Mouse (Mus musculus): ENCODE results near the gene Abcd1. TPM values are rescaled to one million over a fixed set of nuclear protein-coding genes. Genes with fewer than 3 reads are reported as not detected.

Abcd1 gene
- polyA plus RNA-seq (2015; fragmentation: Nextera tagmentation; extraction: Ambion mirVana) = 12.8 and 13.5 TPM in 2 replicates

GRCm38 (mm10) chrX:73716109-73716661, at the start of gene Abcd1, which contains the start of gene Bcap31:
Gene Abcd1, plus strand, starts transcription at chrX:73716597.
Gene Bcap31, minus strand, starts transcription at chrX:73716175.
- Histone ChIP-seq H3K4me3 (peak within 1 kb of the TSS; percentile 57), H3K9ac (peak within 1 kb of the TSS; percentile 53), H3K27me3 (replicated peaks) (no peaks in the 10 kb centered on the region), H3K27ac (peak within 1 kb of the TSS; percentile 82), H3K4me1 (peaks cover 32% of the 10 kb centered on the region), H3K36me3 (replicated peaks) (no peaks in the 10 kb centered on the region), H3K9me3 (no peaks in the 10 kb centered on the region), H3K4me2 (peak within 1 kb of the TSS; percentile 63)
- ATAC-seq (replicated peaks) = peak; percentile 94
- 26% methylated on average over 45 of the region's 45 CpGs for WGBS

- Histone ChIP-seq H3K9ac (no peak overlapping the region), H3K9me3 (no peaks in the 10 kb centered on the region), H3K4me2 (no peak overlapping the region), H3K27ac (no peak overlapping the region), H3K4me3 (no peak overlapping the region), H3K27me3 (replicated peaks) (no peaks in the 10 kb centered on the region), H3K36me3 (replicated peaks) (no peaks in the 10 kb centered on the region), H3K4me1 (peaks cover 21% of the 10 kb centered on the region)
- 46% methylated on average over 4 of the region's 4 CpGs for WGBS
- ATAC-seq (replicated peaks) = peak; percentile 51
These were observed 44.4 kb upstream of the Abcd1 start for GRCm38 (mm10) chrX:73672031-73672431.

GRCm38 (mm10) chrX:73672879-73673618, 43.3 kb upstream of the Abcd1 start, which contains the start of gene Slc6a8:
Gene Slc6a8, plus strand, starts transcription at chrX:73673150.
- Histone ChIP-seq H3K4me2 (peak within 1 kb of the TSS; percentile 71), H3K9me3 (no peaks in the 10 kb centered on the region), H3K36me3 (replicated peaks) (no peaks in the 10 kb centered on the region), H3K27ac (peak within 1 kb of the TSS; percentile 71), H3K9ac (peak within 1 kb of the TSS; percentile 67), H3K4me1 (peaks cover 21% of the 10 kb centered on the region), H3K4me3 (peak within 1 kb of the TSS; percentile 66), H3K27me3 (replicated peaks) (no peaks in the 10 kb centered on the region)
- ATAC-seq (replicated peaks) = peak; percentile 79
- WGBS = 16% methylated on average over 29 of the region's 72 CpGs

GRCm38 (mm10) chrX:73673619-73673967, 42.8 kb upstream of the Abcd1 start:
- H3K4me1 ChIP-seq = peaks cover 21% of the 10 kb centered on the region
- H3K36me3 ChIP-seq (replicated peaks) = no peaks in the 10 kb centered on the region
- H3K4me3 ChIP-seq = peak overlapping the region; percentile 66
- peak overlapping the region; percentile 71 for H3K27ac ChIP-seq
- peak; percentile 39 for ATAC-seq (replicated peaks)
- peak overlapping the region; percentile 67 for H3K9ac ChIP-seq
- peak overlapping the region; percentile 71 for H3K4me2 ChIP-seq
- WGBS = 24% methylated on average over 27 of the region's 42 CpGs
- H3K27me3 ChIP-seq (replicated peaks) = no peaks in the 10 kb centered on the region
- no peaks in the 10 kb centered on the region for H3K9me3 ChIP-seq

GRCm38 (mm10) chrX:73673968-73674661, 42.3 kb upstream of the Abcd1 start:
- ATAC-seq (replicated peaks) = peak; percentile 55
- H3K9ac ChIP-seq = peak overlapping the region; percentile 67
- H3K4me3 ChIP-seq = peak overlapping the region; percentile 66
- 29% methylated on average over 20 of the region's 20 CpGs for WGBS
- H3K36me3 ChIP-seq (replicated peaks) = no peaks in the 10 kb centered on the region
- peaks cover 21% of the 10 kb centered on the region for H3K4me1 ChIP-seq
- peak overlapping the region; percentile 71 for H3K4me2 ChIP-seq
- no peaks in the 10 kb centered on the region for H3K27me3 ChIP-seq (replicated peaks)
- H3K27ac ChIP-seq = peak overlapping the region; percentile 71; the same call in 1 of the 2 replicates
- no peaks in the 10 kb centered on the region for H3K9me3 ChIP-seq

GRCm38 (mm10) chrX:73675231-73675630, 41.2 kb upstream of the Abcd1 start:
- no peaks in the 10 kb centered on the region for H3K27me3 ChIP-seq (replicated peaks)
- no peak overlapping the region for H3K9ac ChIP-seq
- WGBS = 72% methylated on average over 2 of the region's 2 CpGs
- no peak overlapping the region for H3K27ac ChIP-seq
- H3K4me2 ChIP-seq = peak overlapping the region; percentile 71
- ATAC-seq (replicated peaks) = no peak
- no peaks in the 10 kb centered on the region for H3K9me3 ChIP-seq
- H3K36me3 ChIP-seq (replicated peaks) = no peaks in the 10 kb centered on the region
- peak overlapping the region; percentile 66 for H3K4me3 ChIP-seq
- peaks cover 21% of the 10 kb centered on the region for H3K4me1 ChIP-seq

GRCm38 (mm10) chrX:73676668-73677067, 39.7 kb upstream of the Abcd1 start:
- H3K4me1 ChIP-seq = peaks cover 21% of the 10 kb centered on the region
- H3K27me3 ChIP-seq (replicated peaks) = no peaks in the 10 kb centered on the region
- no peak overlapping the region for H3K27ac ChIP-seq
- H3K9ac ChIP-seq = no peak overlapping the region
- no peak overlapping the region for H3K4me2 ChIP-seq
- H3K9me3 ChIP-seq = no peaks in the 10 kb centered on the region
- ATAC-seq (replicated peaks) = no peak
- WGBS = 94% methylated on average over 4 of the region's 4 CpGs
- no peaks in the 10 kb centered on the region for H3K36me3 ChIP-seq (replicated peaks)
- no peak overlapping the region for H3K4me3 ChIP-seq

- 85% methylated on average over 2 of the region's 2 CpGs for WGBS
- Histone ChIP-seq H3K9me3 (no peaks in the 10 kb centered on the region), H3K4me2 (no peak overlapping the region), H3K27ac (no peak overlapping the region), H3K4me3 (no peak overlapping the region), H3K36me3 (replicated peaks) (peaks cover 2% of the 10 kb centered on the region; the same call in 1 of the 2 replicates), H3K4me1 (no peaks in the 10 kb centered on the region), H3K27me3 (replicated peaks) (no peaks in the 10 kb centered on the region), H3K9ac (no peak overlapping the region)
- no peak for ATAC-seq (replicated peaks)
These were observed 32.2 kb upstream of the Abcd1 start for GRCm38 (mm10) chrX:73684156-73684555.

- H3K36me3 ChIP-seq (replicated peaks) = peaks cover 2% of the 10 kb centered on the region; the same call in 1 of the 2 replicates
- H3K4me1 ChIP-seq = no peaks in the 10 kb centered on the region
- no peak overlapping the region for H3K4me2 ChIP-seq
- H3K9ac ChIP-seq = no peak overlapping the region
- no peak for ATAC-seq (replicated peaks)
- H3K9me3 ChIP-seq = no peaks in the 10 kb centered on the region
- H3K27me3 ChIP-seq (replicated peaks) = no peaks in the 10 kb centered on the region
- no peak overlapping the region for H3K27ac ChIP-seq
- H3K4me3 ChIP-seq = no peak overlapping the region
These were observed 31.4 kb upstream of the Abcd1 start for GRCm38 (mm10) chrX:73684978-73685377.

- no peak overlapping the region for H3K27ac ChIP-seq
- no peak for ATAC-seq (replicated peaks)
- peaks cover 2% of the 10 kb centered on the region; the same call in 1 of the 2 replicates for H3K36me3 ChIP-seq (replicated peaks)
- H3K4me2 ChIP-seq = no peak overlapping the region
- no peaks in the 10 kb centered on the region for H3K4me1 ChIP-seq
- no peaks in the 10 kb centered on the region for H3K9me3 ChIP-seq
- H3K4me3 ChIP-seq = no peak overlapping the region
- WGBS = 69% methylated on average over 3 of the region's 3 CpGs
- H3K9ac ChIP-seq = no peak overlapping the region
- H3K27me3 ChIP-seq (replicated peaks) = no peaks in the 10 kb centered on the region
These were observed 30.8 kb upstream of the Abcd1 start for GRCm38 (mm10) chrX:73685629-73686028.

GRCm38 (mm10) chrX:73690917-73691629, 25.3 kb upstream of the Abcd1 start:
- Histone ChIP-seq H3K4me1 (no peaks in the 10 kb centered on the region), H3K9ac (no peak overlapping the region), H3K36me3 (replicated peaks) (0 out of 2 replicates have a peak, but pooled peaks cover 1% of the 10 kb centered on the region), H3K27ac (no peak overlapping the region), H3K4me3 (no peak overlapping the region), H3K27me3 (replicated peaks) (no peaks in the 10 kb centered on the region), H3K9me3 (no peaks in the 10 kb centered on the region), H3K4me2 (no peak overlapping the region)
- WGBS = 77% methylated on average over 5 of the region's 5 CpGs
- 0 out of 2 replicates have a peak, but pooled peaks have one; percentile 45 for ATAC-seq (replicated peaks)

- H3K4me1 ChIP-seq = no peaks in the 10 kb centered on the region
- H3K27me3 ChIP-seq (replicated peaks) = no peaks in the 10 kb centered on the region
- H3K27ac ChIP-seq = no peak overlapping the region
- ATAC-seq (replicated peaks) = no peak
- no peak overlapping the region for H3K4me2 ChIP-seq
- H3K36me3 ChIP-seq (replicated peaks) = no peaks in the 10 kb centered on the region
- no peak overlapping the region for H3K4me3 ChIP-seq
- H3K9me3 ChIP-seq = no peaks in the 10 kb centered on the region
- WGBS = 79% methylated on average over 1 of the region's 1 CpGs
- H3K9ac ChIP-seq = no peak overlapping the region
These were observed 15.9 kb upstream of the Abcd1 start for GRCm38 (mm10) chrX:73700472-73700871.

Measured in midbrain, embryonic 15.5 days (tissue).